Mouse (Mus musculus) left cerebral cortex, adult 6 months (tissue): ENCODE results near the gene Nat14. TPM values are rescaled to one million over a fixed set of nuclear protein-coding genes. Genes with fewer than 3 reads are reported as not detected.

ENCODE experiments used
- long read RNA-seq, 2 experiments: library from polyadenylated mRNA; unstranded; transcript quantifications; one replicate each; pipeline ENCODE4 v2.0.0; 2019 to 2020
- polyA plus RNA-seq: library from polyadenylated mRNA; unstranded; fragments of <200 nt; fragmentation: Nextera tagmentation; gene quantifications from 2 replicates; pipeline ENCODE4 v1.2.3, GENCODE M21; 2021

The Nat14 gene
- polyA plus RNA-seq = 115 and 129 TPM in 2 replicates
- long read RNA-seq, experiment 1, transcript Nat14-204 (3 exons, 1,415 nt) = major isoform, 43 of 158 reads
- long read RNA-seq, experiment 1, transcript Nat14-205 (2 exons, 476 nt) = minor isoform, 9 of 158 reads
- long read RNA-seq, experiment 1, transcript Nat14-201 (3 exons, 1,612 nt) = minor isoform, 30 of 158 reads
- long read RNA-seq, experiment 1, partial matches to known transcripts = 36 of 158 reads
- long read RNA-seq, experiment 1, other reads (novel, unspliced or antisense) = 38 of 158 reads
- long read RNA-seq, experiment 2, transcript Nat14-205 (2 exons, 476 nt) = minor isoform, 8 of 126 reads
- long read RNA-seq, experiment 2, transcript Nat14-204 (3 exons, 1,415 nt) = major isoform, 23 of 126 reads
- long read RNA-seq, experiment 2, transcript Nat14-201 (3 exons, 1,612 nt) = minor isoform, 22 of 126 reads
- long read RNA-seq, experiment 2, partial matches to known transcripts = 46 of 126 reads
- long read RNA-seq, experiment 2, other reads (novel, unspliced or antisense) = 26 of 126 reads

GRCm38 (mm10) chr7:4921824-4922482, at the start of gene Nat14:
Gene Nat14 (plus strand): TSS chr7:4922028.

GRCm38 (mm10) chr7:4876753-4877221, 45.0 kb upstream of the Nat14 start, which contains the start of gene Isoc2a:
Gene Isoc2a (plus strand): TSS chr7:4877153.

GRCm38 (mm10) chr7:4906466-4906950, 15.3 kb upstream of the Nat14 start, which contains the start of gene Gm36210:
Gene Gm36210 (minus strand): TSS chr7:4906516.

GRCm38 (mm10) chr7:4915007-4915665, 6.7 kb upstream of the Nat14 start, which contains the start of gene Zfp628:
Gene Zfp628 (plus strand): TSS chr7:4915217.

GRCm38 (mm10) chr7:4925441-4926381, 3.9 kb downstream of the Nat14 start, which contains the start of gene Ssc5d:
Gene Ssc5d (plus strand): TSS chr7:4925785.

GRCm38 (mm10) chr7:4964272-4964671, 42.4 kb downstream of the Nat14 start, which contains the start of gene Sbk2:
Gene Sbk2 (minus strand): TSS chr7:4964406.

GRCm38 (mm10) chr7:4971068-4971467, 49.2 kb downstream of the Nat14 start, which contains the start of gene Sbk3:
Gene Sbk3 (minus strand): TSS chr7:4971168.

Other genes starting within 250 kb of the Nat14 start
- gene Hspbp1, start 237.0 kb upstream of the Nat14 start, polyA plus RNA-seq = 128 and 156 TPM in 2 replicates
- 5.6 and 6.8 TPM in 2 replicates for gene Brsk1, start 231.4 kb upstream of the Nat14 start, polyA plus RNA-seq
- 0.25 TPM in 1 of 2 replicates, not detected in the other for gene Tmem150b, start 196.8 kb upstream of the Nat14 start, polyA plus RNA-seq
- 4.4 and 5.7 TPM in 2 replicates for gene Kmt5c, start 181.9 kb upstream of the Nat14 start, polyA plus RNA-seq
- 14.4 and 16.7 TPM in 2 replicates for gene Cox6b2, start 168.9 kb upstream of the Nat14 start, polyA plus RNA-seq
- not detected in 2 replicates for gene Fam71e2, start 150.7 kb upstream of the Nat14 start, polyA plus RNA-seq
- gene Il11, start 139.2 kb upstream of the Nat14 start, polyA plus RNA-seq = 0.19 and 0.39 TPM in 2 replicates
- gene Tmem190, start 139.1 kb upstream of the Nat14 start, polyA plus RNA-seq = not detected in 2 replicates
- gene Tmem238, start 132.4 kb upstream of the Nat14 start, polyA plus RNA-seq = 3.3 and 11.7 TPM in 2 replicates
- 1,133 and 1,160 TPM in 2 replicates for gene Rpl28, start 129.2 kb upstream of the Nat14 start, polyA plus RNA-seq
- gene Ube2s, start 109.4 kb upstream of the Nat14 start, polyA plus RNA-seq = 17.9 and 212 TPM in 2 replicates
- 11.2 and 11.4 TPM in 2 replicates for gene Shisa7, start 77.3 kb upstream of the Nat14 start, polyA plus RNA-seq
- 20.0 and 27.8 TPM in 2 replicates for gene Isoc2b, start 51.8 kb upstream of the Nat14 start, polyA plus RNA-seq
- gene Isoc2a, start 44.9 kb upstream of the Nat14 start, polyA plus RNA-seq = 0.45 and 1.3 TPM in 2 replicates
- gene Gm36210, start 15.5 kb upstream of the Nat14 start, polyA plus RNA-seq = 0.11 and 0.16 TPM in 2 replicates
- gene Zfp628, start 6.8 kb upstream of the Nat14 start, polyA plus RNA-seq = 0.69 and 2.7 TPM in 2 replicates
- 0.10 and 0.19 TPM in 2 replicates for gene Ssc5d, start 3.8 kb downstream of the Nat14 start, polyA plus RNA-seq
- 0.28 and 0.50 TPM in 2 replicates for gene Sbk2, start 42.4 kb downstream of the Nat14 start, polyA plus RNA-seq
- 0.23 TPM in 2 replicates for gene Sbk3, start 49.1 kb downstream of the Nat14 start, polyA plus RNA-seq
- gene Zfp579, start 74.1 kb downstream of the Nat14 start, polyA plus RNA-seq = 5.1 and 11.4 TPM in 2 replicates
- 10.9 and 14.7 TPM in 2 replicates for gene Zfp524, start 92.4 kb downstream of the Nat14 start, polyA plus RNA-seq
- gene Fiz1, start 92.7 kb downstream of the Nat14 start, polyA plus RNA-seq = 12.1 and 13.9 TPM in 2 replicates
- gene Gm44973, start 93.5 kb downstream of the Nat14 start, polyA plus RNA-seq = not detected in 2 replicates
- 1.1 and 4.4 TPM in 2 replicates for gene Zfp865, start 98.3 kb downstream of the Nat14 start, polyA plus RNA-seq
- 55.0 and 60.1 TPM in 2 replicates for gene Ccdc106, start 98.5 kb downstream of the Nat14 start, polyA plus RNA-seq
- not detected in 2 replicates for gene 4632433K11Rik, start 112.1 kb downstream of the Nat14 start, polyA plus RNA-seq
- gene Zfp784, start 116.4 kb downstream of the Nat14 start, polyA plus RNA-seq = 3.0 and 3.3 TPM in 2 replicates
- gene Zfp580, start 129.5 kb downstream of the Nat14 start, polyA plus RNA-seq = 4.9 and 24.0 TPM in 2 replicates
- gene U2af2, start 140.1 kb downstream of the Nat14 start, polyA plus RNA-seq = 5.8 and 18.1 TPM in 2 replicates
- 52.2 and 182 TPM in 2 replicates for gene Epn1, start 158.2 kb downstream of the Nat14 start, polyA plus RNA-seq
- gene Rfpl4, start 194.9 kb downstream of the Nat14 start, polyA plus RNA-seq = not detected in 2 replicates
- gene Rasl2-9, start 203.9 kb downstream of the Nat14 start, polyA plus RNA-seq = 0.59 and 0.75 TPM in 2 replicates
- 0.01 TPM in 1 of 2 replicates, not detected in the other for gene Vmn1r55, start 227.6 kb downstream of the Nat14 start, polyA plus RNA-seq